Mouse (Mus musculus): ENCODE results near the gene Gm5891.
"Not testable (repeated sequence)": the region's sequence is repeated elsewhere in the genome, so short reads cannot be mapped to it uniquely, and the experiment has no call there.

The Gm5891 gene
- long read RNA-seq, experiment 1 = 0 reads
- long read RNA-seq, experiment 2 = 0 reads

DNA sequence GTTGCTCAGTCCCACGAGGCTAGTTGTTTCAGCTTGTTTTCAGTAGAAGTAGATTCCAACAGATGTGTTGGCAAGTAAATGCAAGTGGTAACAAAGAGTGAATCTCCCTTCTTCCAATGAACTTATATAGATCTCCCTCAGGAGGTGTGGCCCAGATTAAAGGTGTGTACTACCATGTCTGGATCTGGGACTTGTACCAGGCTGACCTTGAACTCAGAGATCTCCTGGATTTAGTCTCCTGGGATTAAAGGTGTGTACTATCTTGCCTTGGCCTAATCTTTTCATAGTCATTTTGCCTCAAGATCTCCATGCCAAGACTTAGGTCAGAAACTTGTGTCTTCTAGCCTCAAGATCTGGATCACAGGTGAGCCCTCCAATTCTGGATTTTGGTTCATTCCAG is at the start of gene Gm5891:
TSS of gene Gm5891 (minus strand) at position 101 of the 400 bp plus-strand sequence.
- intact Hi-C loops (cut with DNase I) = not testable (repeated sequence)
